Mouse (Mus musculus): ENCODE data around the gene Apela.
A peak's percentile ranks its signal among the peaks of the same experiment; 100 is the strongest.

Gene Apela

DNA sequence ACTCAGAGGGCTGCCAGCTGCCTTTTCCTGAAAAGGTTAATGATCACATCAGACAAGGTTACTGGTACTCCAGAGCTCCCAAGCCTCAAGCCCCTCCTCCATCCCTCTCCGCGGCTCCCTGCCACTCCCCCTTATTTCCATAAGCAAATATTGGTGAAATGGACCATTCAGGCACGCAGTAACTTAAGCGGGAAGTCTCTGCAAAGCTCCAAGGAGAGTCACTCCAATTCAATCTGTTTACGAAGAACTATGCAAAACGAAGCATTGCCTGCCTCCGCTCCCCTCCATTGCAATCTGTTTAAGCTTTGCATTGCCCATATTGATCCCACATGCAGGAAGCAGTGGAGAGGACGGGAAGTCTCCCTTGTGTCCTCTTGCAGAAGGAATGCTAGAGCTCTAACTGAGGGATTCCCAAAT lies at the start of gene Apela:
TSS of gene Apela (minus strand) at position 220 of the 417 bp plus-strand sequence.
- peak; percentile 66 for DNase-seq

DNA sequence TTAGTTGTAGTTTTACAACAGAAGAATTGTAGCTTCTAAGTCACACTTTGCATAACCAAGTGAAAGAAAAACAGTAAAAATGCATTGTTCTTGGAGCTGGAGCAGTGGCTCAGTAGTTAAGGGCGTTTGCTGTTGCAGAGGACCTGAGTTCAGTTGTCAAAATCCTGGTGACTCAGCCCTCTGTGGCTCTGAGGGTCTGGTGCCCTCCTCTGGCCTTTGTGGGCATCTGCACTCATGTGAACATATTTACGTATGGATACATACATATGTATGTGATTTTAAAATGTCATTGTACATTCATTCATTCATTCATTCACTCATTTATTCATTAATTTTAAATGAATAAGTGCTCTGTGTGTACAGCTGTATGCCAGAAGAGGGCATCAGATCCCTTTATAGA lies 48.5 kb upstream of the Apela start:
- no peak for DNase-seq

DNA sequence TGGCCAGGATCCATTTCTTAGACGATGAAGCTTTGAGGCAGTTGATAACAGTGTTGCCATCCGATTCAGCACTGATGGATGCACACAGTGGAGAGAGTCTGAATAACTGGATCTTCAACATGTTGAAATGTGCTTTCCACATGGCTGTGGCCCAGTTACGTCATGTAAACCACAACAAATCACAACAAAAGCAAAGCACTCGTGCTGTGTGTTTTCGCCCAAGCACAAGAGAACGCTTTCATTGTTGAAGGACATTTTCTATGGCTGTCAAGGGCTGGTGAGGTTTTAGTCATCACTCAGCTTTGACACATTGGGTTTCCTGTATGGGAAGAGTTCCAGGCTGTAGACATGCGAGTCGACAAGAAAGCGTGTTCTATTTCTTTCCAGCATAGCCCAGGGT lies 43.6 kb upstream of the Apela start:
- no peak for DNase-seq

DNA sequence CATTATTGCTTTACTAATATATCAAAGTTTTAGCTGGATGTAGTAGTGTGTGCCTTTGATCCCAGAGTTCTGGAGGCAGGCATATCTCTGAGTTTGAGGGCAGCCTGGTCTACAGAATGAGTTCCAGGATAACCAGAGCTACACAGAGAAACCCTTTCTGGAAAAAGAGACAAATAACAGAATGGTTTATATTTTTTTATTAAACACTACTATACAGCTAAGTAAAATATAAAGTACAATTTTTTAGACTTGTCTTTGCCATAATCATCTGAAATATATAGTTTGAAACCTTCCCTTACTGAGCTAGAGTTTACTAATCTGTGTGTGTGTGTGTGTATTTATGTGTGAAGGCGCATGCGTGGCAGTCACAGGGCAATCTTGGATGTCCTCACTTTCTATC lies 37.6 kb upstream of the Apela start, which contains the start of gene Gm10663:
TSS of gene Gm10663 (plus strand) at position 301 of the 400 bp plus-strand sequence.
- DNase-seq = no peak

DNA sequence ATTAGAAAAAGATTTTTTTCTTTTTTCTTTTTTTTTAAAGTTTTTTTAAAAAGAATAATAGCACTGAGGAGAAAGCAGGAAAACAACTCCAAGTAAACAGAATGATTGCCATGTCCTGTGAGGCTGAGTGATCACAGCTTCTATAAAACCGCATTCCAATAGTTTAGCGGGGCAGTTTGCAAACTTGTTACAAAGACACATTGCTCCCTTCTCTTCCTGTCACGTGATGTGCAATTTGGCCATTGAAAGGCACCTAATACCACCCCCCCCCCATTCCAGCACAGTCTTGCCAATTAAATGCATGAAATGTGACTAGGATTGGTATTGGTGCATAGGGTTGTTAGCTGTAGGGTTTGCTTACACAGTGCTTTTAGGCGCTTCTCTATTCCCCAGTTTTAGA lies 33.9 kb upstream of the Apela start:
- DNase-seq = no peak

DNA sequence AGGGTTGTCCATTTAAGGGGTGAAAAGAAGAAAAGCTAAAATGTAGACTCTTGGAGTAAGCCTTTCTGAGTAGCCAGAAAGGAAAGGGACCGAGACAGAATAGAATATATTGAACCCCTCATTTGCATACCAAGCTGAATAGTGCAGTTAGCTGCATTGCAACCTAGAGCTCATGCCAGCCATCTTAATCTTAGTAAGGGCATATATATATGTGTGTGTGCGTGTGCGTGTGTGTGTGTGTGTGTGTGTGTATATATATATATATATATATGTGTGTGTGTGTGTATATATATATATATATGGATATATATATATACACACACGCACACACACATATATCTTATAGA lies 31.3 kb upstream of the Apela start:
- DNase-seq = no peak

DNA sequence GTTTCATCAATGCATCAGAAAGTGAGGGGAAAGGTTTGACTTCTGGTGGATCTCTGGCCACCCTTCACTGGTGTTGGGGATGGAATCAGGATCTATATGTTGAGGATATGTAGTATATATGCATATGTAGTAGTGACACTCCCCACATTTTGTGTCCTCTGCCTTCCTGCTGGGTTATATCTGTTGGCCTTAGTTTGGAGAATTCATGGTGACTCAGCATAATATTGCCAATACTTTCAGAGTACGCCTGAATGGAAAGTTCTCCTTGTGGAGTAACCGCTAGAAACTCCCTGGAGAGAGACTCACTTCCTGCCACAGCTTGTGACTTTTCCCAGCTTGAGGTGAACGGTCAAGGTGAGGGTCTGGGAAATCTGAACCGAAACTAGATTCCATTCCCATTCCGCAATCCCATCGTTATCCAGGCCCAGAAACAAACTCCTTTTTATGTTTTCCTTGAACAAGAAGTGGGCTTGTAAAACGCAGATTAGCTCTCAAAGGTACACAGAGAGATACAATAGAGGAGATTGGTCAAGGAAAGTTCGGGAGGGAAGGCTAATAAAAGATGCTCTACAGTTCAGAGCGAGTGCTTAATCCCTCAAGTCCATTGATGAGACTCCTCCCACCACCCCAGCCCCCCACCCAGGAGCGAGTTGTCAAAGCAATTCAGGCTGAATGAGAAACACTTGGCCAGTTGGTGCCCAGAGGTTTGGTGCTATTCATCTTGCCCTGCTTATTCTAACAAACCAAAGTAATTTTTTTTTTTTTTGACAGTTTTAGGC lies 30.7 kb upstream of the Apela start:
- DNase-seq = no peak

DNA sequence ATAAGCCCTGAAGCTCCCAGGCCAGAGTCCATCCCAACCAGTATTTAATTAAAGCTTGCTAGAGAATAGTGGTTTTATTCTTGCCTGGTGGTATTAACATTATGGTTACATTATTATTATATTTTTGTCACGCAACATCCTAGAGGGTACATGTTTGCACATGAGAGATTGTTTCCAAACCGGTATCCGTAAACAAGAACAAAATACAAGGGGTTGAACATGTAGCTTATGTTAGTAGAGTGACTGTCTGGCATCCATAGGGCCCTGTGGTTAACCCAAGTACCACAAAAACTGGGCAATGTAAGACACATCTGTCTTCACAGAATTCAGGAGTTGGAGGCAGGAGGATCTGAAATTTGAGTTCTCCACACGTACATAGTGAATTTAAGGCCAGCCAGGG lies 29.9 kb upstream of the Apela start:
- DNase-seq = no peak

DNA sequence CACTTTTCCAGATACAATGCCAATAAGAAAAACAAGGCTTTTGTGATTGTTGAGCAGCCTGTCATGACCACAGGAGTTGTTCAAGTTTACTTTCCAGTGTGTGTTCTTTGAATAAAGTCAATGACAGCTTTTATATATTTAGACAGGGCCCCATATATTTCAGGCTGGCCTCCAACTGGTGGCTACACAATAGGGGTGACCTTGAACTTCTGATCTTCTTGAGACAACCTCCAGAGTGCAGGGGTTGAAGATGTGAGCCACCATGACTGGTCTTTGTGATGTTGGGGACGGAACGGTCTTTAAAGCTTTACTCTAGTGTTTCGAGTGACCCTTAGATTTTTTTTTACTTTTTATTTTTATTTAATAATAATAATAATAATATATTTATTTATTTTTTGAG lies 28.5 kb upstream of the Apela start:
- DNase-seq = no peak

DNA sequence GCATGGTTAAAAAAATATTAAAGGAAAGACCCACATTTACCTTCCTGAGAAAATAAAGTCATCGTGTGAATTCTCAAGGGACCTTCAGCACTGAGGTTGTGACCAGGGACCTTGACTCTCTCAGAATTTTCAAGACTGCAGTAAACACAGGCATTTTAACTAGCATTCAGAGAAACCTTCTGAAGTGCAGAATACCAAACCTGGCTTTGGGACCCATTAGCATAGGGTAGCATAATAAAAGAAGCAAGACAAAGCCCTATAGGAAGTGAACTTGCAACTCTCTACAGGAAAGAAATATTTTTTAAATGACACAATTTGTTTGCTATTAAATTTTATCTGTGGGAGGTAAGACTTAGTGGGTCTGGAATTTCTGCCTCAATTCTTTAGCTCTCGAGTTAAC lies 26.9 kb upstream of the Apela start:
- no peak for DNase-seq

DNA sequence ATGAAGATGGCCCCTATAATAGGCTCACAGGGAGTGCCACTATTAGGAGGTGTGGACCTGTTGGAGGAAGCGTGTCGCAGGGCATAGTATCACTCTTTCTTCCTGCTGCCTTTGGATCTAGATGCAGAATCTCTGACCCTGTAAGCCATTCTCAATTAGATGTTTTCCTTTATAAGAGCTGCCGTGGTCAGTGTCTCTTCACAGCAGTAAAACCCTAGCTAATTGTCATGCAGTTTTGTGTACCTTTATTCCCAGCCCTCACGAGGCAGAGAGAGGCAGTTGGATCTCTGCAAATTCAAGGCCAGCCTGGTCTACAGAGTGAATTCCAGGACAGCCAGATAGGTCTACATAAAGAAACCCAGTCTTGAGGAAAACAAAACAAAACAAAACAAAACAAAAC lies 25.1 kb upstream of the Apela start:
- DNase-seq = no peak

DNA sequence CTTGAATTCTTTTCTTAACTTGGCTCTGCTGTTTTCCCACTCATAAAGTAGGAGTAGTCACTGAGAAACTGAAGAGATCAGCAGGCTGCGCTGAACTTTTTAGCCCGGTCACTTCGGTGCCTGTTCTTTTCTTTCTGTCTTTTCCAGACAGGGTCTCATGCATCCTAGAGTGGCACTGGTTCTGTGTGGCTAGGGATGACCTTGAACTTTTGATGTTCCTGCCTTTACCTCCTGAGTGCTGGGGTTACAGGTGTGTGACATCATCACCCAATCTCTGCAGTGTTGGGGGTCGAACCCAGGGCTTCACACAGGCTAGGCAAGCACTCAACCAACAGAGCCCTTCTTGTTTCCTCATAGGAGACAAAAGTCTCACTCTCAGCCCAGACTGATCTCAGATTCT lies 19.6 kb upstream of the Apela start:
- no peak for DNase-seq

DNA sequence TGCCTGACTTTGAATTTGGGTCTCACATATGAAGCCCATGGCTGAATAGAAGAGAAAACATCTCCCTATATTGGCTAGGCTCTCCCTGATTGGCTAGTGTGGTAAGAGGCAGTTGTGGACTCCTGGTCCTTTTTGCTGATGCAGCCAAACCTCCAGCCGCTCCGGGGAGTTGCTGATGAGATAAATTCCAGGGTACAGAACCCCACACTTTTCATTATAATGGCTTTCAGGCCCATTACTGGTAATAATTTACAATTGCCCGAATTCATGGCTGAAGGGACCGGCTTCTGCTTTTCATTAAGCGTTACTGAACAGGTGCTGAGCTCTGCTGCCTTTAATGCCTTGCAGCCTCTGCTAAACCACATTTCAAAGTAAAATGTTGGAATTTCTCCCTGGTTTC lies 16.8 kb upstream of the Apela start:
- no peak for DNase-seq

DNA sequence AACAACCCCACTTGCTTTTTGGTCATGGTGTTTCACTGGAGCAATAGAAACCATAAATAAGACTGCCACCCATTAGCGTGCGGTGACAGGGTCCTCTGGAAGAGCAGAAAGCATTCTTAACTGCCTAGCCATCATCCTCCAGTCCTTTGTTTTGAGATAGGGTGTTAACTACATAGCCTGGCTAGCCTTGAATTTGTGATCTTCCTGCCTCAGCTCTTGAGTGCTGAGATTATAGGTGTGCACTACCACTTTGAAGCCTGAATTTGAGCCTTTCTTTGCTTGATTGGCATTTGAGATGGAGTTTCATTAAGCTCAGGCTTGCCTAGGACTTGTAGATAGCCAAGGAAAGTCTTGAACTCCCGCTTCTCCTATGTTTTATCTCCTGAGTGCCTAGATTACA lies 16.4 kb upstream of the Apela start:
- no peak for DNase-seq

DNA sequence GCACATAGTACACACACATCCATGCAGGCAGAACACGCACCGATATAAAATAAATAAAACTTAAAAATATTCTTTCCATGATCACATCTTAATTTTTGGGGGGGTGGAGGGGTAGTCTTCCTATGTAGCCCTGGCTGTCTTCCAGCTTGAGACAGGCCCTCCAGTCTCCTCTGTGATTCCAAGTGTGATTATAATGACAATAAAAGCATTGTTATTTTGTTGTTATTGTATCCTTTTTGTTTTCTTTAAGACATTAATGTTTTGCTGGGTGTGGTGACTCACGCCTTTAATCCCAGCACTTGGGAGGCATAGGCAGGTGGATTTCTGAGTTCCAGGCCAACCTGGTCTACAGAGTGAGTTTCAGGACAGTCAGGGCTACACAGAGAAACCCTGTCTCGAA lies 10.7 kb upstream of the Apela start:
- DNase-seq = no peak

DNA sequence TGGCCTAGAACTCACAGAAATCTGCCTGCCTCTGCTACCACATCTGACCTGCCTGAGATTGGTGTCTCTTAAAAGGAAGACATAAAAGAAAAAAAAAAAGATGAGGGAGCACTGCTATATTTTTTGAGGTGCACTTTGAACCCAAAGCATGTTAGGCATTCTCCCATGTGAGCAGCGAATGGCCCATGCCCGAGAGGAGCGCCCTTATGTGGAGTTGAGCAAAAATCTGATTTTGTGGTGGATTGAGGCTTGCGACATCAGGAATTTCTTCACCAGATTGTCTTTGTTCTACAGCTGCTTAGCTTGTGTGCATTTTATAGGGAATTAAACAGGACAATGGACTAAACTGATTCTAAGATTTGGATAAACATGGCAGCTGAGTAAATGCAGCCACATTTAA lies 10.1 kb upstream of the Apela start:
- DNase-seq = no peak

DNA sequence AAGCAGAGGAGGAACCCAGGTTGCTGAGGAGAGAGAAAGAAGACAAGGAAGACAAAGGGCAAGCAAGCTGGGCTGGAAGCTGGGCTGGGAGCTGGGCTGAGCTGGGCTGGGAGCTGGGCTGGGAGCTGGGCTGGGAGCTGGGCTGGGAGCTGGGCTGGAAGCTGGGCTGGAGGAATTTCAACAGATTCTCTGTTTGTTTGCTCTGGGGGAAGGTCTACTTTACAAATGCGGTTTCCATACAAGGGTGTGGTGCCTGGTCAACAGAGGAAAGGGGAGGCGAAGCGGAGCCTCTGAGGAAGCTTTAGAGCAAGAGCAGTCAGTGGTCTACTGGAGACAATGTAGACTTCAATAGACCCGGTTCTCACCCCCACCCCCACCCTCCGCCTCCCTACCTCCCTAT lies 9.4 kb upstream of the Apela start:
- DNase-seq = no peak

DNA sequence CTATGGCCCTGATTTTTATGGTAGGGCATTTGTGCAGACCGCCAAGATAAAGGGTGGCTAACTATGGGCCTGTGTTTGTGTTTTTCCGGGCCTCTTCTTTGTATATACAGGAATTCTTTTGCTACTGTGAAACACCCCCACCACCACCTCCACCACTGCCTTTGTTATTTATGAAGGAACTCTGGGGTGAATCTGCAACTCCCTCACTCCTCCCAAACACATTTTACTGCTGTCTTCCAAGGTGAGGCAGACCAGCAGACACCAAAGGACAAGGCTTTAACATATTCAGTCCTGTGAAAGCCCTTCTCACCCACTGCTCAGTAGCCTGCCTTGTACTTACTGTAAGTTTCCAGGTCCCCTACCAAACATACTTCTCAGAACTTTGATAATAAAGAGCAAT lies 3.0 kb downstream of the Apela start:
- DNase-seq = no peak

DNA sequence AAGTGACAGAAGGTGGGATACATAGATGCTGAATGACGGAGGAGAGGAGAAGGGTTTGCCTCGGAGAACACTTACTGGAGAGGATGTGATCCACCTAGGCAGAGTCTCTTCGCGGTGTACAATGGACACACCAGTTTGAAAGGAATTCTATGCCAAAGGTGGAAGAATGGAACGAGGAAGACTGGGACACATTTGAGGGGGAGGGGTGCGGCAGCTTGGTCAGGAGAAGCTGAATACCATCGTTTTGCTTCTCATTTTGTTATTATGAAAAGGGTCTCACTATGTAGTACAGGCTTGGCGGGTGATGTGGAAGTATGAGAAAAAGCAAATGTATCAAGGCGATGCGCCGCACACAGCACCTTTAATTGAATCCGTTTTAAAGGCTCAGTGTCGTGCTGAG lies 4.1 kb downstream of the Apela start:
- no peak for DNase-seq

DNA sequence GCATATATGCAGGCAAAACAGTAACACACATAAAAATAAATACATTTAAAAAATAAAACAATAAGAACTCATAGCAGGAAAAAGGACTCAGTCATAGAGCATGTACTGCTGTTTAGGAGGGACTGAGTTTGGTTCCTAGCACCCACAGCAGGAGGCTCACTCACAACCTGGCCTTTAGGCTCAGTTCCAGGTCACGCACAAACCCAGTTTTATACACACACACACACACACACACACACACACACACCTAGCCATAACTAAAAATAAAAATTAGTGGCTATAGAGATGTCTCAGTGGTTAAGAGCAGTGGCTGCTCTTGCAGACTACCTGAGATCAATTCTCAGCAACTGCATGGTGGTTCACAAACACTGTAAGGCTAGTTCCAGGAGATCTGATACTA lies 5.0 kb downstream of the Apela start:
- DNase-seq = no peak

DNA sequence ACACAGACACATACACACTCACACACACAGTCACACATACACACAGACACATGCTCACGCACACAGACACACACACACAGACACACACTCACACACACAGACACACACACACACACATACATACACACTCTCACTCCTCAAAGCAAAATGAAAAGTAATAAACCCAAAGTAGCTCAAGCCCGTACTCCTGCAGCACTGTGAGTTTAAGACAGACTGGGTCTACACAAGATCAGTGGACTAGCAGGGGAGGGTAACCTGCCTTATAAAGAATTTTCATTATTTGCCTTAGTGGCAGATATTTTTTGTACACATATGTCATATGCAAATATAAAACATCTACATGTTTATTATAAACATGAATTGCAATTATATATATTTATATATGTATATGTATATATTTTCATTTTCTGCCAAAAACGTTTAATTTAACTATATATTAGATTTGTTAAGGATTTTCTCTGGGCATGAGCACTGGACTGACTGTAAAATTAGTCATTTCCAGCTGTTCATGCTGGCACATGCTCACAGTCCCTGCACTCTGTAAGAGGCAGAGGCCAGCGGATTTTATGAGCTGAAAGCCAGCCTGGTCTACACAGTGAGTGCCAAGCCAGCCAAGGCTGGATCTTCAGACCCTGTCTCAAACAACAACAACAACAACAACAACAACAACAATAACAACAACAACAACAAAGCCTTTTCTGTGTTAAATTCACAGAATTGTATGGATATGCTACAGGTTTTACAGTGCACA lies 6.2 kb downstream of the Apela start:
- no peak for DNase-seq

DNA sequence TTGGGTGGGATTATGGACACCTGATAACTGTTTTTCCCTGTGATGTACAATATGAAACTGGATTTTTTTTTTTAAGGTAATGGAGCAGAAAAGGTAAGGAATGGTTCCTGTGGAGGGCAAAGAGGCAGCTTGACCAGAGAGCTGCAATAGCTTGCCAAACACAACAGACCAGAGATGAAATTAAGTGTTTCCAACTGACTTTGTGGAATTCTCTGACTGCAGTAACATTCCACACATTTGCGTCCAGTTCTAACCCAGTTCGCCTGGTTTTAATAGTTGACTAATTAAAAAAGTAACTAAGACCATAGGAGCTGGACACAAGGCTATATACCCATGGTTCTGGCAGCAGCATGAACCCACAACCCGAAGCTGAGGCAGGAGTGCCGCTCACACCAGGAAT lies 7.4 kb downstream of the Apela start:
- no peak for DNase-seq

DNA sequence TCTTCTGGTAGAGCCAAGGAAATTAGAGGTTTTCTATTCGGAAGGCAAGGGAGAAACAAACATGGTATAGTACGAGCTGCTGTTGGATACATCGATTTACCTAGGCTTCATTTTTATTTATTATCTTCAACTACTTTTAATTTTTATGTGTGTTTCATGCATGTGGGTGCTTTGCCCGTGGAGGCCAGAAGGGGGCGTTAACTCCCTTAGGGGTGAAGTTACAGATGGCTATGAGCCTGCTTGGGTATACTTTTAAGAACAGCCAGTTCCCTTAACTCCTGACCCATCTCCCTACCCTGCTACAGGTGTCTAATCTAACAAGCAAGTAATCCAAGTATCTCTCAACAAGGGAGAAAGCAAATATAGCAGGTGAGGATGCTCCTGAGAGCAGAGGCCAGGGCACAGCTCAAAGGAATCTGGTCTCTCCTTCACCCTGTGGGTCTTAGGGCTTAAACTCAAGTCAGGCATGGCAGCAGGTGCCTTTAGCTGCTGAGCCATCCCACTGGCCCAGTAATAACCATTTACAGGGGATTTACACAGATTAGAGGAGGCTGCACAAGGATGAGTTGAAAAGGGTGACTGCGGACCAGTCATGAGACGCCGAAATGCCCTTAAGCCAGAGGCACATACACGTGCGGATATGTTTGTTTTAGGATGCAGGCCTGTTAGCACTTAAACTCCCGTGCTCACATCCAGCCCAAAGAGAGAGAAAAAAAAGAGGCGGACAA lies 8.0 kb downstream of the Apela start:
- DNase-seq = no peak

DNA sequence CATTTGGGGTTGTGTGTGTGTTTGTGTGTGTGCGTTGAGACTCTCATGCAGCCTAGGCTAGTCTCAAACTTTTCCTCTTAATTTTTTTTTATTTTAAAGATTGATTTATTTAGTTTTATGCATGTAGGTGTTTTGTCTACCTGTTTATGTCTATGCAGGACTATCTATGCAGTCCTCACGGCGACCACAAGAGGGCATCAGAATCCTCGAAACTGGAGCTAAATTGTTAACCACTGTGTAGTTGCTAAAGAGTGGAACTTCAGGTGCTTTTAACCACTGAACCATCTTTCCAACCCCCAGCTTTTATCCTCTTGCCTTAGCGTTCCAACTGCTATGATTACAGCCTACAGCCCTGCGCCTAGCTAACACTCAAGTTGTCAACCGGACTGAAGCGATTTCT lies 14.7 kb downstream of the Apela start:
- DNase-seq = peak; percentile 83

All from kidney, postnatal 10 days (tissue).